Mouse (Mus musculus) neural tube, embryonic 10.5 days (tissue): ENCODE data around the gene Slc22a15.
A peak's percentile ranks its signal among the peaks of the same experiment; 100 is the strongest.

Source experiments
- DNase-seq: peaks from one replicate; pipeline ENCODE4 v3.0.0-alpha.2; 2017; ENCODE audit warnings: low spot score; ENCODE audit errors: extremely low spot score

Gene Slc22a15

DNA sequence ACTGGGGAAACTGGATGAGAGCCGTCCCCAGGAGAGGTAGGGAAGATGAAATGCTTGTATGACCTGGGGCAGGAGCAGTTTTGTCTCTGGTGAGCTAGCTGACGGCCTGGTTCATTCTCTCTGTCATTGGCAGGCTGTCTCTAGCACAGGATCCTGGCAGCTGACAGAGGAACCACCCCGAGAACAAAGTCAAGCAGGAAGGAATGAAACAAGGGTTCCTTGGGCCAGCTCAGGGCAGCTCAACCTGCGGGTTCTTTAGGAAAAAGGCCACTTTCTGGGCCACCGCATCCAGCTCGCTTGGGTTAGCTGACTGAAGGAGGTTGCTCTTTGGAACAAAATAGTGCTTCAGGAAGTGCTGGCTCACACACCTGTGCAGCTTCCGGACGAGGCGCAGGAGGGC is 109.5 kb downstream of the Slc22a15 start:
- no peak for DNase-seq

- DNase-seq = peak; percentile 70
Measured at GRCm38 (mm10) chr3:101812341-101812962, 111.8 kb downstream of the Slc22a15 start.

- DNase-seq = no peak
Measured at GRCm38 (mm10) chr3:101811931-101812330, 112.3 kb downstream of the Slc22a15 start.

DNA sequence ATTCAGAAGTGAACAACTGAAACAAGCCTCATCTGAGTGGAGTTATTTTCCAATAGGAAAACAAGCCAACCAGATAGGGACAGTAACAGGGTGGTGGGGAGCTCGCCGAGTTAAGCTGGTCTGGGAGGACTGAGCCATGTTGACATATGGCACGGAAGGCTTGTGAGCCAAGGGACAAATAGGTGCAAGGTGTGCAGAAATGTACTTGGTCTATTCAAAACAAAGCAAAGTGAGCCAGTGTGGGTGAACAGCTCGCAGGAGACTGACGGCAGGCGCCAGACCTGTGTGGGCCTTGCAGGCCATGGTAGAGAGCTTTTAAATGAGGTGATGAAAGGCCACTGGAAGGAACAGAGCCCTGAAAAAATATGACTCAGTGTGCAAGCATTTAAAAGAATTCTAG is 116.6 kb downstream of the Slc22a15 start:
- no peak for DNase-seq

DNA sequence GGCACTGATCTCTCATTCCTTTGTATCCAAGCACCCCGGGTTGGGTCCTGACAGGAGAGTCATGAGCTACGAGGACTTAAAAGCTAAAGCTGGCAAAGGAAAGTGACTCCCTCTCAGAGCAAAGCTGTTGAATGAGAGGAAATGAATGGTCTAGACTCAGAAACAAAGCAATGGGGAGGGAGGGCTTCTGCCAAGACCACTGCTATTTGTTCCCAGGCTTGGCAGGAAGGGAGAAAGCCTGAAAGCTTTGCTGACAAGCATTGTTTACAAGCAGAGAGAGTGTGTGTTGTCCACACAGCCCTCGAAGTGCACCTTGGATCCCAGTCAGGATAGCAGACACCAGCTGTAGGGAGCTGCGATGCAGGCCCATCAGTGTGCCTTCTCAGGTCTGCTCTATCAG is 117.3 kb downstream of the Slc22a15 start:
- no peak for DNase-seq

DNA sequence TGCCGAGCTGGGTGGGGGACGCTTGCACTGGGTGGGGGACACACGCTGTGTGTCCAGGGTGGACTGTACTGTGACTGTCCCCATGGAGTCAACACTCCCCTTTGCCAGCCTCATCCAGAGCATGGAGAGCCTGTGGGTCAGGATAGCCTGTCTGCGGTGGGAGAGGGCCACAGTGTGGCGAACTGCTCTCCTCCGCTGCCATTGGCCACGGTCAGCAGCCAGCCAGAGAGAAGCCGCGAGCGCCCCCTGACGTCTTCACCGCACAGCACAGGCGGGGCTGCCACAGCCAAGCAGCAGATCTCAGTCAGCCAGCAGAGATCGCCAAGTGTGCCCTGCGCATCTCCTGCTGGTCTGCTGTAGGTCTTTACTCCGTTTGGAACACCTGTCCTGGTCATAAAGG is 118.1 kb downstream of the Slc22a15 start:
- peak; percentile 92 for DNase-seq
